Mouse (Mus musculus): ENCODE measurements around the gene Gm21983. TPM values are rescaled to one million over a fixed set of nuclear protein-coding genes. Genes with fewer than 3 reads are reported as not detected.

Gm21983 gene
- total and polyA plus RNA-seq, 3 experiments: not detected

DNA sequence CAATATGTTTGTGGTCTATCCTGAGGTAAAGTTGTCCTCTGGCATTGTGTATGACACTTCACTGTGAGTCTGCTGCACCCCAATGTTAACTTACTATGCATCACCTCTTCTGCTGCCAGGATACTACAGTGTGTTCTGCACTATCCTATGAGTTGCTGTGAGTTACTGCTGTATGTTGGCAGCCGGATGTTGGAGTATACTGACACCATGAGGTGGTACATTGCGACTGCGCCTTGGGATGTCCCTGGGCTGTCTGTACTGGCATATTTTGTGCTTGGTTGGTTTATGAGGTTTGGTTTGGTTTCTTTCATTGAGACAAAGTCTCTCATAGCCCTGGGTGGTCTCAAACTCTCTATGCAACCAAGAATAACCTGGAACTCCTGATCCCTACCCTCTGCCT, 52.7 kb downstream of the Gm21983 start:
- Histone ChIP-seq H3K36me3 (replicated peaks) (no peaks in the 10 kb centered on the region), H3K27me3 (ENCODE audit: insufficient read depth, low read length) (peaks cover 5% of the 10 kb centered on the region; the same call in 1 of the 2 replicates), H3K4me1 (ENCODE audit: insufficient read depth, low read depth, low read length) (no peaks in the 10 kb centered on the region), H3K9me3 (replicated peaks) (no peaks in the 10 kb centered on the region), H3K4me3 (ENCODE audit: low read depth, low read length) (no peak overlapping the region)
- no peak for TF ChIP-seq TAL1 (conservative IDR thresholded peaks at IDR 0.05; ENCODE audit: low read depth, low read length)
- TF ChIP-seq GATA1 (IDR thresholded peaks at IDR 0.05; ENCODE audit: borderline replicate concordance, low read length): no peak
- TF ChIP-seq POLR2AphosphoS5 (IDR thresholded peaks at IDR 0.05; ENCODE audit: insufficient replicate concordance, low read depth, low read length): no peak
- TF ChIP-seq GATA2 (IDR thresholded peaks at IDR 0.05; ENCODE audit: borderline replicate concordance, low read depth, low read length): no peak
- TF ChIP-seq CTCF (IDR thresholded peaks at IDR 0.05; ENCODE audit: low read depth, low read length): no peak
- ATAC-seq (ENCODE audit: extremely low read depth, insufficient number of reproducible peaks, low FRiP score, poor library complexity, severe bottlenecking): no peak
- no peak for DNase-seq (ENCODE audit: low spot score)

- no peak overlapping the region for H3K4me3 ChIP-seq (ENCODE audit: low read depth, low read length)
- DNase-seq (ENCODE audit: low spot score): no peak
- no peaks in the 10 kb centered on the region for H3K4me1 ChIP-seq (ENCODE audit: insufficient read depth, low read depth, low read length)
- peaks cover 3% of the 10 kb centered on the region; the same call in 1 of the 2 replicates for H3K27me3 ChIP-seq (ENCODE audit: insufficient read depth, low read length)
- ATAC-seq (ENCODE audit: extremely low read depth, insufficient number of reproducible peaks, low FRiP score, poor library complexity, severe bottlenecking): no peak
- H3K36me3 ChIP-seq (replicated peaks): no peaks in the 10 kb centered on the region
- no peak for TF ChIP-seq CTCF (IDR thresholded peaks at IDR 0.05; ENCODE audit: low read depth, low read length)
- TF ChIP-seq GATA2 (IDR thresholded peaks at IDR 0.05; ENCODE audit: borderline replicate concordance, low read depth, low read length): no peak
- TF ChIP-seq TAL1 (conservative IDR thresholded peaks at IDR 0.05; ENCODE audit: low read depth, low read length): no peak
- TF ChIP-seq GATA1 (IDR thresholded peaks at IDR 0.05; ENCODE audit: borderline replicate concordance, low read length): no peak
- TF ChIP-seq POLR2AphosphoS5 (IDR thresholded peaks at IDR 0.05; ENCODE audit: insufficient replicate concordance, low read depth, low read length): no peak
- no peaks in the 10 kb centered on the region for H3K9me3 ChIP-seq (replicated peaks)
Measured at GRCm38 (mm10) chr7:27124969-27125368, 55.9 kb downstream of the Gm21983 start.

GRCm38 (mm10) chr7:27124305-27124832, 56.5 kb downstream of the Gm21983 start:
- no peak for ATAC-seq (ENCODE audit: extremely low read depth, insufficient number of reproducible peaks, low FRiP score, poor library complexity, severe bottlenecking)

GRCm38 (mm10) chr7:27119676-27120075, 61.2 kb downstream of the Gm21983 start, which contains the start of gene Cyp2f2:
TSS of gene Cyp2f2 (plus strand) at chr7:27119909.
- peaks cover 3% of the 10 kb centered on the region; the same call in 1 of the 2 replicates for H3K27me3 ChIP-seq (ENCODE audit: insufficient read depth, low read length)
- no peak within 1 kb of the TSS for H3K4me3 ChIP-seq (ENCODE audit: low read depth, low read length)
- no peak for DNase-seq (ENCODE audit: low spot score)
- H3K9me3 ChIP-seq (replicated peaks): no peaks in the 10 kb centered on the region
- TF ChIP-seq TAL1 (conservative IDR thresholded peaks at IDR 0.05; ENCODE audit: low read depth, low read length) (no peak), GATA1 (IDR thresholded peaks at IDR 0.05; ENCODE audit: borderline replicate concordance, low read length) (no peak)
- H3K4me1 ChIP-seq (ENCODE audit: insufficient read depth, low read depth, low read length): no peaks in the 10 kb centered on the region
- H3K36me3 ChIP-seq (replicated peaks): no peaks in the 10 kb centered on the region
- ATAC-seq (ENCODE audit: extremely low read depth, insufficient number of reproducible peaks, low FRiP score, poor library complexity, severe bottlenecking): no peak

More at GRCm38 (mm10) chr7:27124305-27124832, 56.5 kb downstream of the Gm21983 start:
- no peaks in the 10 kb centered on the region for H3K36me3 ChIP-seq (replicated peaks)
- DNase-seq (ENCODE audit: low spot score): no peak
- peaks cover 3% of the 10 kb centered on the region; the same call in 1 of the 2 replicates for H3K27me3 ChIP-seq (ENCODE audit: insufficient read depth, low read length)
- TF ChIP-seq CTCF (IDR thresholded peaks at IDR 0.05; ENCODE audit: low read depth, low read length) (no peak), GATA1 (IDR thresholded peaks at IDR 0.05; ENCODE audit: borderline replicate concordance, low read length) (no peak), GATA2 (IDR thresholded peaks at IDR 0.05; ENCODE audit: borderline replicate concordance, low read depth, low read length) (no peak), POLR2AphosphoS5 (IDR thresholded peaks at IDR 0.05; ENCODE audit: insufficient replicate concordance, low read depth, low read length) (no peak), TAL1 (conservative IDR thresholded peaks at IDR 0.05; ENCODE audit: low read depth, low read length) (no peak)
- no peak overlapping the region for H3K4me3 ChIP-seq (ENCODE audit: low read depth, low read length)
- no peaks in the 10 kb centered on the region for H3K4me1 ChIP-seq (ENCODE audit: insufficient read depth, low read depth, low read length)
- no peaks in the 10 kb centered on the region for H3K9me3 ChIP-seq (replicated peaks)

Other genes starting within 250 kb of the Gm21983 start
- not detected in 2 replicates for gene Cyp2a22, start 241.7 kb downstream of the Gm21983 start, total RNA-seq (2014; fragmentation: Nextera tagmentation)
- 0.11 TPM in 1 of 2 replicates, not detected in the other for gene Cyp2a22, start 241.7 kb downstream of the Gm21983 start, total RNA-seq (2017)
- not detected in 2 replicates for gene Cyp2a22, start 241.7 kb downstream of the Gm21983 start, polyA plus RNA-seq (2012)
- not detected in 2 replicates for gene Cyp2a12, start 152.0 kb downstream of the Gm21983 start, total RNA-seq (2014; fragmentation: Nextera tagmentation)
- not detected in 2 replicates for gene Cyp2a12, start 152.0 kb downstream of the Gm21983 start, total RNA-seq (2017)
- gene Cyp2a12, start 152.0 kb downstream of the Gm21983 start, polyA plus RNA-seq (2012): not detected in 2 replicates
- not detected in 2 replicates for gene Cyp2f2, start 61.2 kb downstream of the Gm21983 start, total RNA-seq (2014; fragmentation: Nextera tagmentation)
- gene Cyp2f2, start 61.2 kb downstream of the Gm21983 start, total RNA-seq (2017): not detected in 2 replicates
- not detected in 2 replicates for gene Cyp2f2, start 61.2 kb downstream of the Gm21983 start, polyA plus RNA-seq (2012)
- not detected in 2 replicates for gene Cyp2t4, start 27.4 kb downstream of the Gm21983 start, total RNA-seq (2014; fragmentation: Nextera tagmentation)
- gene Cyp2t4, start 27.4 kb downstream of the Gm21983 start, total RNA-seq (2017): 0.06 TPM in 1 of 2 replicates, not detected in the other
- gene Cyp2t4, start 27.4 kb downstream of the Gm21983 start, polyA plus RNA-seq (2012): not detected in 2 replicates
- 16.9 and 22.0 TPM in 2 replicates for gene Egln2, start 14.3 kb downstream of the Gm21983 start, total RNA-seq (2014; fragmentation: Nextera tagmentation)
- 42.6 and 46.4 TPM in 2 replicates for gene Egln2, start 14.3 kb downstream of the Gm21983 start, total RNA-seq (2017)
- 74.6 and 101 TPM in 2 replicates for gene Egln2, start 14.3 kb downstream of the Gm21983 start, polyA plus RNA-seq (2012)
- 36.5 and 37.4 TPM in 2 replicates for gene Rab4b, start 2.2 kb downstream of the Gm21983 start, total RNA-seq (2014; fragmentation: Nextera tagmentation)
- 14.6 and 15.2 TPM in 2 replicates for gene Rab4b, start 2.2 kb downstream of the Gm21983 start, total RNA-seq (2017)
- 182 and 204 TPM in 2 replicates for gene Rab4b, start 2.2 kb downstream of the Gm21983 start, polyA plus RNA-seq (2012)
- gene Mia, start 71 bp upstream of the Gm21983 start, total RNA-seq (2014; fragmentation: Nextera tagmentation): 0.87 and 4.6 TPM in 2 replicates
- gene Mia, start 71 bp upstream of the Gm21983 start, total RNA-seq (2017): 0.82 and 1.4 TPM in 2 replicates
- gene Mia, start 71 bp upstream of the Gm21983 start, polyA plus RNA-seq (2012): 0.24 TPM in 1 of 2 replicates, not detected in the other
- gene BC024978, start 14.7 kb upstream of the Gm21983 start, total RNA-seq (2014; fragmentation: Nextera tagmentation): 14.5 and 15.5 TPM in 2 replicates
- gene BC024978, start 14.7 kb upstream of the Gm21983 start, total RNA-seq (2017): 2.7 and 3.3 TPM in 2 replicates
- gene BC024978, start 14.7 kb upstream of the Gm21983 start, polyA plus RNA-seq (2012): 3.5 and 4.8 TPM in 2 replicates
- gene Snrpa, start 15.2 kb upstream of the Gm21983 start, total RNA-seq (2014; fragmentation: Nextera tagmentation): 249 and 291 TPM in 2 replicates
- gene Snrpa, start 15.2 kb upstream of the Gm21983 start, total RNA-seq (2017): 96.6 and 101 TPM in 2 replicates
- 608 and 872 TPM in 2 replicates for gene Snrpa, start 15.2 kb upstream of the Gm21983 start, polyA plus RNA-seq (2012)
- 5.3 and 6.6 TPM in 2 replicates for gene Itpkc, start 47.6 kb upstream of the Gm21983 start, total RNA-seq (2014; fragmentation: Nextera tagmentation)
- gene Itpkc, start 47.6 kb upstream of the Gm21983 start, total RNA-seq (2017): 4.6 TPM in 2 replicates
- gene Itpkc, start 47.6 kb upstream of the Gm21983 start, polyA plus RNA-seq (2012): 3.5 and 3.9 TPM in 2 replicates
- 19.3 and 30.4 TPM in 2 replicates for gene Coq8b, start 51.9 kb upstream of the Gm21983 start, total RNA-seq (2014; fragmentation: Nextera tagmentation)
- gene Coq8b, start 51.9 kb upstream of the Gm21983 start, total RNA-seq (2017): 25.3 and 25.5 TPM in 2 replicates
- 62.2 and 65.3 TPM in 2 replicates for gene Coq8b, start 51.9 kb upstream of the Gm21983 start, polyA plus RNA-seq (2012)
- gene Numbl, start 77.3 kb upstream of the Gm21983 start, total RNA-seq (2014; fragmentation: Nextera tagmentation): 2.9 and 4.5 TPM in 2 replicates
- gene Numbl, start 77.3 kb upstream of the Gm21983 start, total RNA-seq (2017): 1.3 and 1.6 TPM in 2 replicates
- 5.7 TPM in 2 replicates for gene Numbl, start 77.3 kb upstream of the Gm21983 start, polyA plus RNA-seq (2012)
- gene Ltbp4, start 156.6 kb upstream of the Gm21983 start, total RNA-seq (2014; fragmentation: Nextera tagmentation): 0.39 and 9.1 TPM in 2 replicates
- gene Ltbp4, start 156.6 kb upstream of the Gm21983 start, total RNA-seq (2017): 0.06 and 0.16 TPM in 2 replicates
- gene Ltbp4, start 156.6 kb upstream of the Gm21983 start, polyA plus RNA-seq (2012): 1.0 and 1.5 TPM in 2 replicates
- 89.8 and 111 TPM in 2 replicates for gene Shkbp1, start 174.9 kb upstream of the Gm21983 start, total RNA-seq (2014; fragmentation: Nextera tagmentation)
- gene Shkbp1, start 174.9 kb upstream of the Gm21983 start, total RNA-seq (2017): 27.4 and 29.5 TPM in 2 replicates
- gene Shkbp1, start 174.9 kb upstream of the Gm21983 start, polyA plus RNA-seq (2012): 218 and 220 TPM in 2 replicates
- not detected in 2 replicates for gene Gm20479, start 176.3 kb upstream of the Gm21983 start, total RNA-seq (2014; fragmentation: Nextera tagmentation)
- gene Gm20479, start 176.3 kb upstream of the Gm21983 start, total RNA-seq (2017): 1.3 TPM in 1 of 2 replicates, not detected in the other
- 1.2 and 1.4 TPM in 2 replicates for gene Gm20479, start 176.3 kb upstream of the Gm21983 start, polyA plus RNA-seq (2012)